Mouse (Mus musculus) frontal cortex, postnatal 10 days (tissue): Measurements from ENCODE around the gene Arl16.

Source experiments
- DNase-seq, 2 experiments: peaks; one replicate each; pipeline ENCODE4 v3.0.0; 2022; ENCODE audit warnings: low spot score in 2 of 2, mixed read lengths in 1 of 2

Gene Arl16

DNA sequence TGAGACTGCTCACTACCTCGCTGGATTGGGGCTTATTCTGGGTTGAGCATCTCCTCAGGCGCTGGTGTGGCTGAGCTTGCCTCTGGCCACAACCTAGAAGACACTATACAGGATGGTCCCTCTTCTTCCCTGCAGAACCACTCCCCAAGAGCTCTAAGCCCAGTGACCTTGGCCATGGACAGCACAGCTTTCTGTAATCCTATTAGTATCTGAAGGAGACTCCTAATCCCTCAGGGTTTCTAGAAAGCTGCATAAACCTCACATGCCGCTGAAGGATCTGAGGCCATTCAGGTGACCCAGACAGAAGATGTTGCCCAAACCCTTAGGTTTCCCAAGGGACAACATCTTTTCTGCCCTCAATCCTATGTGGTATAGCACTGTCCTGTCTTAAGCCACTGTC, 15.2 kb downstream of the Arl16 start:
- no peak for DNase-seq

DNA sequence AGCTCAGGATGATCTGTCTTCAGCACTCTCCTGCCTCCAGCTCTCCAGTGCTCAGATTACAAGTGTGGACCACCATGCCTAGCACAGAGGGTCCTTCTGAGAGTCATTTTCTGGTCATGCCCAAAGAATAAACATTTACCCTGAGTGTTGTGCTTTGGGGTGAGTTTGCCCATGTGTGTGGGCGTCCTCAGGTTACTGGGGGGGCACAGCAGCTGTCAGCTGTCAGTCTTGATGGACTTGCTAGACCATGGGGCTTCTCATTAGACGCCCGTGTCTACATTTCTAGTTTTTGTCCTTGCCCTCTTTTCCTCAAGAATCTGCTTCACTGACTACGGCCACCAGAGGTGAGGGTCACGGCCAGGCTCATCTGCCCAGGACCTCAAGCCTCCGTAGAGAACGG, 20.2 kb downstream of the Arl16 start:
- DNase-seq, result no peak

- DNase-seq, result no peak
Observed at GRCm38 (mm10) chr11:120445475-120445874, 21.9 kb downstream of the Arl16 start.

GRCm38 (mm10) chr11:120444106-120444505, 23.3 kb downstream of the Arl16 start:
- no peak for DNase-seq

DNA sequence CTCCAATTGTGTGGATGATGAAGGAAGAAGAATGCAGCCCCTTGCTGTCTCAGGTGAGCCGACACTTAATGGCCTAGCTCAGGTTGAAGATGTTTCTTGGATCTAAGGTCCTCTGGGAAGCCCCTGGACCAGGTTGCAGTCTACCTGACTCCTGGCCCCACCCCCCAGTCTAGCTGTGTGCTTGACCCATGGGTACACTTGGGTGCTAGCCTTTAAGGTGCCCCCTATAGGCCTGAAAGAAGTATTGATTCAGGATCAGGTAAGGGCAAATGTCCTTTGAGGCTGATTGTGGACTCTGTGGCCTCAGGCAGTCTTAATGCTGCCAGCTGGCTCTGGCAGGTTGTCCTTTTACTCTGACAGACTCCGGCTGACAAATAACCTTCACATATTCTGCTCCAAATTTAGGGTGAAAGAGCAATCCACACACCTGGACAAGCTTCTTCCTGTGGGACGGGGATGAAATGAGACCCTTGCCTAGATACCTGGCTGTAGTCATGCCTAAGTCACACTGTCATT, 24.6 kb downstream of the Arl16 start:
- no peak for DNase-seq

GRCm38 (mm10) chr11:120442344-120442743, 25.1 kb downstream of the Arl16 start, which contains the start of gene Tspan10:
Gene Tspan10, plus strand, starts transcription at chr11:120442644.
- no peak for DNase-seq

GRCm38 (mm10) chr11:120437857-120438385, 29.5 kb downstream of the Arl16 start:
- DNase-seq, result no peak

DNA sequence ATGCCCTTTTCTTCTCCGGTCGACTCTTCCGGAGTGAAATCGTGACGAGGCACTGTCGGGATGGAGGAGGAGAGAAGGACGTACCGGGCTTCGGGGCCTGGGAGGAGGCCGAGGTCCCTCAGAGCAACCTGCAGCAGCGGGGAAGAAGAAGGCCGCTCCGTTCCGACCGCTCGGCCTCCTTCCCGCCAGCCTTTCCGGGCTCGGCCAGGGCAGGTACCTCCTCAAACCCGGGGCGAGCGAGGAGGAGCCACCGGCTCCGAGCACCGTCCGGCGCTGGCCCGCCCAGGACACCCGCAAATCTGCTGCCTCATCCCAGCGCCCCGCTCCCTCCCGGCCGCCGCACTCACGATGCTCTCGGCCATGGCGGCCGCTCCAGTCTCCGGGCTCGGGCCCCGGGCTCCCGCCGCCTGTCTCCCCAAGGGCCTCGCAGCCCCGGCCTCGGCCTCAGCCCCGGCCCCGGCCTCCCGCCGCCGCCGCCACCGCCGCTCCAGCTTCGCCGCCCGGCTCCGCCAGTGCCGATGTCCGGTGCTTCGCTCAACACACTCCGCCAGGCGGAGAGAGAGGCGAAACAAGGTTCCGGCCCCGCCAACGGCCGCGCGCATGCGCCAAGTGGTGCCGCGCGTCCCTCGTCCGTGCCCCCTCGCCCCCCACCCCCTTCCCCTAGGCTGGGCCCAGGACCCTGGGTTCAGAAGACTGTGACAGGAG, 30.1 kb downstream of the Arl16 start, which contains the start of gene Nploc4:
Gene Nploc4, minus strand, starts transcription at position 557 of the 705 bp plus-strand sequence.
- peak; percentile 62 to 85 for DNase-seq

- DNase-seq, result no peak
Observed at GRCm38 (mm10) chr11:120426727-120427126, 40.7 kb downstream of the Arl16 start.

DNA sequence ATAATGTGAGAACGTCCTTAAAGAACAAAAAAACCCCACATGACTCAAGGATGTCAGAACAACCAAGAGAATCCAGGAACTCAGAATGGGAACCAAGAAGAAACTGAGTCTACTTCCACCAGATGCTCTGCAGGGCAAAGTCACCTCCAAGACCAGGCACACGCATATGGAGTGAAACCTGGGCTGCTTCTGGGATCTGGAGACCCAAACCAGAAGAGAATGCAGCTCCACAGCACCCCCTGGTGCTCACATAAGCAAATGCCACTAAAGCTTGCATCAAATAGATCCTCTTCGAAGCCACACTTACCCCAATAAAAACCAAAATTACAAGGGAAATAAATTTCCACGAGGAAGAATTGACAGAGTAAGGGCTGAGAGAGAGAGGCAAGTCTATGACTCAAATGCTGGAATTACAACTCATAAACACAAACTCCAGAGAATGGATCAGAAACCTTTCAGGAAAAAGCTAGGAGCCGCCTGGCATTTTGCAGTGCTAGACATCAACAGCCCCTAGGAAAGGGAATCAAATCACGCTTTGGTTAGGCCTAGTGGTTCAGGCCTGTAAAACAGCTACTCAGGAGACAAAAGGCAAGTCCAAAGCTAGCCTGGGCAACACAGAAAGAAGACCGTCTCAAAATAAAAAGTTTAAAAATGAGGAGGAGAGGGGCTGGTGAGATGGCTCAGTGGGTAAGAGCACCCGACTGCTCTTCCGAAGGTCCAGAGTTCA, 43.7 kb downstream of the Arl16 start:
- peak in 1 of 2 experiments; percentile 39 for DNase-seq

GRCm38 (mm10) chr11:120422651-120423568, 44.5 kb downstream of the Arl16 start:
- no peak for DNase-seq

DNA sequence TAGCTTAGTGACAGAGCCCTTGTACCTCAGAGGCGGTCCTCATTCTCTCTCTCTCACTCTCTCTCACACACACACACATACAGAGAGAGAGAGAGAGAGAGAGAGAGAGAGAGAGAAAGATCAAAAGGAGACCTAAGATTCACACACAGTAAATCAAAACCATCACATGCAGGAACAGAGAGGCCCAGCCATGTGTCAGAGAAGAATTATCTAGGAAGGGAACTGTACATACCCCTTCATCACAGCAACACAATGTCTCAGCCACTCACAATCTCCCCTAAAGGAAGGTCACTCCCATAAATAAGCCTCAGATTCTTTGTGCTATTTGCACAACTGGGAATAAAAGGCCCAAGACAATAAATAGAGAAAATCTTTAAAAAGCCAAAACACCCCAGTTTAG, 48.8 kb downstream of the Arl16 start:
- DNase-seq, result no peak

- no peak for DNase-seq
Observed at GRCm38 (mm10) chr11:120417852-120418251, 49.6 kb downstream of the Arl16 start.
